Mouse (Mus musculus): ENCODE measurements around the gene Map2.

Map2 gene

GRCm38 (mm10) chr1:66279222-66280009 is 104.3 kb downstream of the Map2 start:
- in situ Hi-C loops (cut with MboI; ENCODE audit: low pct_unique_long_range_greater_than_20kb in 1 of 2, low sequenced_read_pairs in 2 of 2, unreplicated experiment in 1 of 2): no loop called here

DNA sequence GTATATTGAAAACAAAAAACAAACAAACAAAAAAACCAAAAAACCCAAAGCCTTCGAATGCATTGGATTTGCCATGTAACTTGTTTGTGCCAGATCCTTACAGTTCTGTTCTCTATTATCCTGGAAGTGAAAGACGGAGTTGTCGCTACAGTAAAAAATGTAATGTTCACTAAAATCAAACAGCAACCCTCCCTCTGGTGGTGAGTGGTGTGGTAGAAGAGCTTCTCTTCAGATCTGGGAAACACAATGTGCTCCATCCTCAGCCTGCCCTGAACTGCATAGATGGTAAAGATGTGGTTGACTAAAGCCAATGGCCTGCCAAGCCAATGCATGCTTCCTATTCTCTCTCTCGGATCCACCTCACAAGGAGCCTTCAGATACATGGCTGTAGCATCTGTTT is 105.1 kb downstream of the Map2 start:
- in situ Hi-C loops (cut with MboI; ENCODE audit: low pct_unique_long_range_greater_than_20kb in 1 of 2, low sequenced_read_pairs in 2 of 2, unreplicated experiment in 1 of 2): no loop called here

DNA sequence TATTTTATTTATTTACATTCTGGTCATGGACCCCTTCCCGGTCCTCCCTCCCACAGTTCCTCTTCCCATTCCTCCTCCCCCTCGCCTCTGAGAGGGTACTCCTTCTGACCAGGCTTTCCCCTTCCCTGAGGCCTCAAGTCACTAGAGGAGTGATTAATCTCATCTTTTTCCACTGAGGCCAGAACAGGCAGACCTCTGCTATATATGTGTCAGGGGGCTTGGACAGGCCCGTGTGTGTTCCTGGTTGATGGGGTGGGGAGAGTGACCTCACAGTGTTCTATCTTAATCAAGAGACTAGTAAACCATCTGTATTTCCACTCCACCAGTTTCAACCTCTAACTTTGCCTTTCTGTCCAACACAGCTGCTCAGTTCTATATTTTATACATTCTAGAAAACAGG is 107.4 kb downstream of the Map2 start:
- in situ Hi-C loops (cut with MboI; ENCODE audit: low pct_unique_long_range_greater_than_20kb in 1 of 2, low sequenced_read_pairs in 2 of 2, unreplicated experiment in 1 of 2): no loop called here

DNA sequence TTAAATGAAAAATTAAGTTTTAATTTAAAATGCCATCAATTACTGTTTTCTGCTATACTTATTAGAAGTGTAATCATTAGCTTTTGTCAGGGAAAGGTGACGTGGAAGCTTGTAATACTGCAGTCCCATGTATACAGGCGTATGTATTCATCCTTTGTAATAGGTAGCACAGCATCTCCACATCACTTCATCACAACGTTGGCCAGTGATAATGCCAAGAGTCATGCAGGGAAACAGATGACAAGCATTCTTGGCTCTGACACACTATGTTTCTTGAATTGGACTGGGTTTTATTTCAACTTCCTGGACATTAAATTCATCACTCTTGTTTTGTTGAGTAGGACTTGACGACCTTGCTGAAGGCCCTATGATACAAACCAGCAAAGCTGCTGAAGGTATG is 113.9 kb downstream of the Map2 start:
- in situ Hi-C loops (cut with MboI; ENCODE audit: low pct_unique_long_range_greater_than_20kb in 1 of 2, low sequenced_read_pairs in 2 of 2, unreplicated experiment in 1 of 2): no loop called here

- in situ Hi-C loops (cut with MboI; ENCODE audit: low pct_unique_long_range_greater_than_20kb in 1 of 2, low sequenced_read_pairs in 2 of 2, unreplicated experiment in 1 of 2): no loop called here
Measured at GRCm38 (mm10) chr1:66292121-66292881, 117.2 kb downstream of the Map2 start.

DNA sequence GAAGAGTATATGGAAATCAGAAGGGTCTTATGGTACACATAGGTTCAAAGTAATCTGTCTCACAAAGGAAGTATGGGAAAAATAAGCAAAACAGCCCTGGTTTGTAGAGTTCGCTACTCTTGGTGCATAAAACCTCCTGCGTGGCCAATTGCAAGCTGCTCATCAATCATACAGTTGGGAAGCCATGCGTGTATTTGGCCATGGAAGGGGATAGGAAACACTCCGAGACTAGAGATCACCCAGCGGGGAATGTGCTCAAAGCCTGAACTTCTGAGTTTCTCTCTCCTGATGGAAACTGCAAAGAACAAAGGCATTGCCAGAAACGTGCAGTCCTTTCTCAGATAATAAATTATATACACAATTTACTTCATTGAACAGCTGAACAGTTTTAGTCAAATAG is 124.3 kb downstream of the Map2 start:
- in situ Hi-C loops (cut with MboI; ENCODE audit: low pct_unique_long_range_greater_than_20kb in 1 of 2, low sequenced_read_pairs in 2 of 2, unreplicated experiment in 1 of 2): no loop called here

DNA sequence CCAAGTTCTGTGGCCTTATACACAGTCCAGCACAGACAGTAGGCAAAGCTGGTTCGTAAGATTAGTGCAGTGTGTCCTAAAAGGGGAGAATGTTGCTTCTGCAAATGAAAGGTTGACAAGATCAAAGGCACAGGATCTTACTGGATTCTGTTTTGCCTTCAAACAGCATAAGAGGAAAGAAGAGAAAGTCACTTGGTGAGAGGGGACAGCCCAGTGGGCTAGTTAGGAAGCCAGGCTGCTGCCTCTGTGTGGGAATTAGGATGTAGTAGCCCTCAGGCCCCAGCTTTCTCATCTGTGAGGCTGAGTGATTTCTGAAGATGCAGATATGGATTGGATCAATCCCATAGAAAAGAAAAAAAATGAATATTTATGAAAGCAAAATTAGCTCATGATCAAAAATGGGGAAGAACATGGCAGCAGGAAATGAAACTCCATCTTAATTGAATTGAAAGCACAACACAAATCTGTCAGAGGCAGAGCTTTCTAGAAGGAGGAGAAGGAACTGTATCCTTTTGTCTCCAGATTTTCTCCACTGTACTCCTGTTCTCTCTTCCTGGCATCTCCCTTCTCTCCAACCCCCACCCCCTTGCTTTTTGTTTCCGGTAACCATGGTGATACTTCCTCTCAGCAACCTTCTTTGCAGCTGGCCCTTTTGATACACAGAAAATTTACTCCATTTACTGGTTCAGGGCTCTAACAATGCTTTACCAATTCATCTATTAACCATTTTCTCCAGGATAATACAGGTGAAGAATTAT is 145.5 kb downstream of the Map2 start:
- in situ Hi-C loops (cut with MboI; ENCODE audit: low pct_unique_long_range_greater_than_20kb in 1 of 2, low sequenced_read_pairs in 2 of 2, unreplicated experiment in 1 of 2): no loop called here

- in situ Hi-C loops (cut with MboI; ENCODE audit: low pct_unique_long_range_greater_than_20kb in 1 of 2, low sequenced_read_pairs in 2 of 2, unreplicated experiment in 1 of 2): no loop called here
Measured at GRCm38 (mm10) chr1:66321136-66321502, 146.0 kb downstream of the Map2 start.

DNA sequence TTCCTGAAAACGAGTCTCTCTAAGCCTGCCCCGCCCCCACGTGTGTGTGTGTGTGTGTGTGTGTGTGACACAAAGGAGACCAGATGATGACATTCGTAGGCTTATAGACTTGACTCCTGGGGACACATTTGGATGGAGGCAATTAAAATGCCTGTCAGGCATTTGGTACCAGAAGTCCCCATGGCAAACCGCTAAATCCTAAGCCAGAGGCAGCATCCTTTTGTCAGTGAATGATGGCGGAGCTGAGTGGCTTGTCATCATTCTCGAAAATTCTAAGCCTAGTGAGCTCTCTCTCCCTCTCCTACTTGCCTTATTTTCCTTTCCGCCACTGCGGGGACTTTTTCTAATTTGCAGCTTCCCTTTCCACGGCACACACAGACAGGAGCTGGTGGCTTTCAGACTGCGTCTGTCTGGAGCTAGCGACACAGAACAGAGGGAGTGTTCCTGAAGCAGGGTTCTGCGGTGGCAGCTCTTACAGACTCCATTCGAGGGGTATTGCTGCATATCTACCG is 146.6 kb downstream of the Map2 start:
- in situ Hi-C loops (cut with MboI; ENCODE audit: low pct_unique_long_range_greater_than_20kb in 1 of 2, low sequenced_read_pairs in 2 of 2, unreplicated experiment in 1 of 2): no loop called here

DNA sequence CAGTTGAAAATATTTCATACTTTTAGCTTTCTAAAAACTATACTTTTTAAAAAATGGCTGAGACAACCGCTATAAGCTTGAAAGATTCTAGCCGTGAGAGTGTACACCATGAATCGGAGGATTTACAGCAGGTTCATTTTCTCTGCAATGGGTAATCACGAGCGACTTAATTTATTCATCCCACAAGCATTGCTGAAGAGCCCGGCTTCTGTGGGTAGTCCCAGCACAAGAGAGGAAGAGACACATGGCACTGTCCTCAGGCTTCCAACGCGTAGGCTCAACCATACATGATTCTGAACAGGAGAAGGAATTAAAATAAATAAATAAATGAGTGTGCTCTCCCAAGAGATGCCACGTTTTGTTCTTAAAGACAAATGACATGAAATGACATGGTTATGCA is 148.4 kb downstream of the Map2 start:
- in situ Hi-C loops (cut with MboI; ENCODE audit: low pct_unique_long_range_greater_than_20kb in 1 of 2, low sequenced_read_pairs in 2 of 2, unreplicated experiment in 1 of 2): no loop called here

- in situ Hi-C loops (cut with MboI; ENCODE audit: low pct_unique_long_range_greater_than_20kb in 1 of 2, low sequenced_read_pairs in 2 of 2, unreplicated experiment in 1 of 2): no loop called here
Measured at GRCm38 (mm10) chr1:66324951-66325350, 149.9 kb downstream of the Map2 start.

- in situ Hi-C loops (cut with MboI; ENCODE audit: low pct_unique_long_range_greater_than_20kb in 1 of 2, low sequenced_read_pairs in 2 of 2, unreplicated experiment in 1 of 2): no loop called here
Measured at GRCm38 (mm10) chr1:66328996-66329395, 153.9 kb downstream of the Map2 start.

- in situ Hi-C loops (cut with MboI; ENCODE audit: low pct_unique_long_range_greater_than_20kb in 1 of 2, low sequenced_read_pairs in 2 of 2, unreplicated experiment in 1 of 2): no loop called here
Measured at GRCm38 (mm10) chr1:66329534-66329933, 154.5 kb downstream of the Map2 start.

DNA sequence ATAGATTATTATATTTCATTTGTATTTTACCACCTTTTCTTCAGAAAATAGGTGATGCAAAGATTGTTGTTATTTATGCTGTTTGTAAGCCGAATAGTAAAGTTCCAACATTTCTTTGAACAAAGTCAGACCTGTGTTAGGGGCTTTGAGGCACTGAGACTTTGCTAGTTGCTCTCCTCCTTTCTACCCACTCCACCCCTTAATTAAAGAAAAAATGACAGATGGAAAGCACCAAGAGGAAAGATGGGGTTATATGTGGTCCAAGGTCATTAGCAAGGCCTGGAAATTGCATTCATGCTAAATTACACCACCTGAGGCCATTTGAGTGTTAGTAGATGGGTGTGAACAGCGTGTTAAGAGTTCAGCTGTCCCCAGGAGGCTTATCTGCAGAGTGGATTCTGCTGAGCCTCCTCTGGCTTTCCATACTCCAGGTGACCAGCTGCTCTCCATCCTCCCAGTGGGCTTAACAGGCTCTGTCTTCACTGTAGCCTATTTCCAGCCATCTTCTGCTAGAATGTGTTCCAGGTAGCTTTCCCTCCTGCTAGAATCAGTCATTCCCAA is 160.7 kb downstream of the Map2 start:
- in situ Hi-C loops (cut with MboI; ENCODE audit: low pct_unique_long_range_greater_than_20kb in 1 of 2, low sequenced_read_pairs in 2 of 2, unreplicated experiment in 1 of 2): no loop called here

DNA sequence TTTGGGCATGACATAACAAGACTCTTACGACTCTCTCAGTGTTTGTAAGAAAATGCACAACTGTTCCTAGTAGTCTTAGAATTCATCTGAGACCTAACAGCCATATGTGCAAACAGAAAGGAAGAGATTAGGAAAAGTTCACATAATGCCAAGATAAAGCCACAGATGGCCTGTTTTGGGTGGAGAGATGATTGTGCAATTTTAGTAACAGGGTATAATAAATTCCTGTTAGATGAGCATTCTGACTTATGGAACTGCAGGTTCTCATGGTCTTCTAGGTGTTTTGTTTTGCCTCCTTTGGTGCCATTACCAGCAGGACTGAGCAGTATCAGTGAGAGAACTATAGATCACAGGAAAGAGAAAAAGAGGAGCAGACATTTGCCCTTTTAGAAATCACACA is 164.1 kb downstream of the Map2 start:
- in situ Hi-C loops (cut with MboI; ENCODE audit: low pct_unique_long_range_greater_than_20kb in 1 of 2, low sequenced_read_pairs in 2 of 2, unreplicated experiment in 1 of 2): no loop called here

- in situ Hi-C loops (cut with MboI; ENCODE audit: low pct_unique_long_range_greater_than_20kb in 1 of 2, low sequenced_read_pairs in 2 of 2, unreplicated experiment in 1 of 2): no loop called here
Measured at GRCm38 (mm10) chr1:66348404-66349165, 173.5 kb downstream of the Map2 start.

DNA sequence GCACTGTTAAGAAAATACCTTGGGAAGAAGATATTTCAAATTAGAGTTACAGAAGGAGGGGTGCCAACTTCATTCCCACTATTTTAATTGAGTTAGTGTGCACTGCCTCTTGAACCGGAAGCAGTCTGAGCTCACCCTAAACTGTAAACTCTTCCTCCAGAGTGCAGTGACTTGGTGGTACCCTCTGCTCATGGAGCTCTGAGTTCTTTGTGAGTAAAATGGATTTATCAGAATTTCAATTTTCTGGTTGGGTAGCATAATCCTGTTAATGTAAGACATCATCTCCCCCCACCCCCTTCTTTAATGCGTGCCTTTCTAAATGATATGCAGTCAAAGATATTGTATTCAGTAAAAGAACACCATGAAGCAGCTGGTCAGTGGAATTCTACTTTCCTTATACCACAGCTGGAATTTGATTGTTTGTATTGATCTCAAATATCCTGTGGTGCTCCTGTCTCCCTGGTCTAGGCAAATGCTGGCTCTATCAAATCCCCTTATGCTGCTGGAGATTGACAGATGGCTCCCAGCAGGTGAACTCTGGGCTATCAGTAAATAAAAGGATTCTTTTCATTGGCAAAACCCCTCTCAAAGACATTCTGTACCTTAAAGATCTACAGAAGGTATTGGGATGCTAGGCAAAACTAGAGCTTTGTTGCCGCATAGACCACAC is 174.2 kb downstream of the Map2 start:
- in situ Hi-C loops (cut with MboI; ENCODE audit: low pct_unique_long_range_greater_than_20kb in 1 of 2, low sequenced_read_pairs in 2 of 2, unreplicated experiment in 1 of 2): no loop called here

DNA sequence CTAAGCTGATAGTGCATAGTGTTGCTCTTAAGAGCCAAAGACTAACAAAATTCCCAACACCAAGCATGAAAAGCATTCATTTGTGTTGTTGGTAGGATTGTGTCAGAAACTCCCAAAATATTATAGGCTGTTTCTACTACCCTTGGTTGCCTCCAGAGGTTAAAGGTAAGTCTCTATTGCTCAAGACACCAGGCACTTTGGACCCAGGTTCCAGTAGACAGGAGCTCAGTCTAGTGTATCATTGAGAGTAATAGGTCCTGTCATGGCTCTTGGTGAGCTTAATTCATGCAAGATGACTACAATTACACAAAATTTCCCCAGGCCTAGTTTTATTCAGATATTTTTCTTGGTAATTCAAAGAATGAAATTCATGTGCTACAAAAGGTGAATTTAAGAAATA is 176.3 kb downstream of the Map2 start:
- in situ Hi-C loops (cut with MboI; ENCODE audit: low pct_unique_long_range_greater_than_20kb in 1 of 2, low sequenced_read_pairs in 2 of 2, unreplicated experiment in 1 of 2): no loop called here

Data from mouse embryonic stem cell (cell line).